Mouse (Mus musculus): Measurements from ENCODE around the gene Taf8. TPM values are rescaled to one million over a fixed set of nuclear protein-coding genes. Genes with fewer than 3 reads are reported as not detected.

Gene Taf8
- polyA plus RNA-seq, 1 experiment from 2014 or later, result 21.4 TPM

DNA sequence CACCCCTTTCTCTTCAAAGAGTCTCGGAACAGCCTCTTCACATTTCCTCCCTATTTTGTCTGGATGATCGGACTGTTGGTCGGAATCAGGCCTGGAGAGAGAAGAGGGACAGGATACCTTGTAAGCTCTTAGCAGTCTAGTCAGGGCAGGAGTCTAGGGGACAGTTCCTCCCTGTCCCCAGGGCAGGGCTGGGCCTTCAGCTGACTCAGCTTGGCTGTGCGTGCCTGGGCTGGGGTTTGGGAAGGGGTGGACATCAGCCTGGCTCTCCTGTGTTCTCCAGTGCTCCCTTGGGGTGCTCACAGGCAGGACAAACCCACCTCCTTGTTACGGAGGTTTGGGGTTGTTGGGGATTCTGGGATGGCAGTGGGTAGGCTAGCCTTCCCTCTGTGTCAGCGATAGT lies 63.5 kb downstream of the Taf8 start:
- no peak overlapping the region for H3K4me3 ChIP-seq (replicated peaks; ENCODE audit: low read depth, low read length)
- H3K9ac ChIP-seq (ENCODE audit: low read depth, low read length), result no peak overlapping the region
- WGBS, result 75% methylated on average over 6 of the region's 6 CpGs
- H3K27ac ChIP-seq, result no peak overlapping the region
- peak overlapping the region; percentile 74 for H3K4me2 ChIP-seq (ENCODE audit: low read length)
- H3K4me1 ChIP-seq (replicated peaks; ENCODE audit: insufficient read depth, low read length), result peaks cover 10% of the 10 kb centered on the region
- no peak for ATAC-seq (replicated peaks; ENCODE audit: low FRiP score, low read depth)
- no peaks in the 10 kb centered on the region for H3K27me3 ChIP-seq (ENCODE audit: insufficient read depth, low read length)
- no peak for DNase-seq (ENCODE audit: low spot score)
- no peak for TF ChIP-seq CTCF (IDR thresholded peaks at IDR 0.05; ENCODE audit: low read depth)
- no peaks in the 10 kb centered on the region for H3K36me3 ChIP-seq (ENCODE audit: insufficient read depth, low read length)
- no peaks in the 10 kb centered on the region for H3K9me3 ChIP-seq (replicated peaks; ENCODE audit: low read length)

DNA sequence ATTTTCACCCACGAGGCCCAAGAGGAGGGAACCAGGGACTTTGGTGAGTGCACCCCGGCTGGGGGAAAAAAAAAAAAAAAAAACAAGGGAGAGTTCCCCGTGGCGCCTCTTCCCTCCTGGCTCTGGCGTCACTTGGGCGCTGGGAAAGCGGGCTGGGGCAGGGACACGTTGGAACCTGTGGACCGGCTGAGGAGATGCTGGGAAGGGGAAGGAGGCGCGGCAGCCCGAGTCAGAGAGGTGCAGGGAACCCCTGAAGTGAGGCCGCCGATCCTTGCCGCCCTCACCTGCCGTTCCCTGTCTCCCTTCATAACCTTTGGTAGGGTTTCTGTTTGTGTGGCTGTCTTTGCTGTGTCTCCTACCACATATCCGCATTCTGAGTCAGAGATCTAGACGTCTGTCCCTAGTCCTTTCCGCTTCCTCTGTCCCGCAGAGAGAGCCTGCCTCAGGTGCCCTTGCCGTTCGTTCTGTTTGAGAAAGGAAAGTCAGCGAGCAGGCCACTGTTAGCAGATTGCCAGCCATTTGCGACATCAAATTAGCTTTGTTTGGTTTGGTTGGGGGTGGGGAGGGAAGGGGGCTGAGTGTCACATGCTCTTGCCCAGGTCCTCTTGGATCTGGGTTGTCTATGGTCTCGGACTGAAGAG lies 65.1 kb downstream of the Taf8 start, which contains the start of gene 1700001C19Rik:
Gene 1700001C19Rik, minus strand, starts transcription at position 470 of the 641 bp plus-strand sequence.
- ATAC-seq (replicated peaks; ENCODE audit: low FRiP score, low read depth) (no peak), DNase-seq (ENCODE audit: low spot score) (no peak)
- no peak for TF ChIP-seq CTCF (IDR thresholded peaks at IDR 0.05; ENCODE audit: low read depth)
- peaks cover 10% of the 10 kb centered on the region for H3K4me1 ChIP-seq (replicated peaks; ENCODE audit: insufficient read depth, low read length)
- H3K27ac ChIP-seq, result peak within 1 kb of the TSS; percentile 9; the same call in 1 of the 2 replicates
- 4% methylated on average over 25 of the region's 25 CpGs for WGBS
- no peaks in the 10 kb centered on the region for H3K36me3 ChIP-seq (ENCODE audit: insufficient read depth, low read length)
- H3K9me3 ChIP-seq (replicated peaks; ENCODE audit: low read length), result no peaks in the 10 kb centered on the region
- peak within 1 kb of the TSS; percentile 61 for H3K9ac ChIP-seq (ENCODE audit: low read depth, low read length)
- H3K4me2 ChIP-seq (ENCODE audit: low read length), result peak within 1 kb of the TSS; percentile 74
- H3K27me3 ChIP-seq (ENCODE audit: insufficient read depth, low read length), result no peaks in the 10 kb centered on the region
- peak within 1 kb of the TSS; percentile 53 for H3K4me3 ChIP-seq (replicated peaks; ENCODE audit: low read depth, low read length)

DNA sequence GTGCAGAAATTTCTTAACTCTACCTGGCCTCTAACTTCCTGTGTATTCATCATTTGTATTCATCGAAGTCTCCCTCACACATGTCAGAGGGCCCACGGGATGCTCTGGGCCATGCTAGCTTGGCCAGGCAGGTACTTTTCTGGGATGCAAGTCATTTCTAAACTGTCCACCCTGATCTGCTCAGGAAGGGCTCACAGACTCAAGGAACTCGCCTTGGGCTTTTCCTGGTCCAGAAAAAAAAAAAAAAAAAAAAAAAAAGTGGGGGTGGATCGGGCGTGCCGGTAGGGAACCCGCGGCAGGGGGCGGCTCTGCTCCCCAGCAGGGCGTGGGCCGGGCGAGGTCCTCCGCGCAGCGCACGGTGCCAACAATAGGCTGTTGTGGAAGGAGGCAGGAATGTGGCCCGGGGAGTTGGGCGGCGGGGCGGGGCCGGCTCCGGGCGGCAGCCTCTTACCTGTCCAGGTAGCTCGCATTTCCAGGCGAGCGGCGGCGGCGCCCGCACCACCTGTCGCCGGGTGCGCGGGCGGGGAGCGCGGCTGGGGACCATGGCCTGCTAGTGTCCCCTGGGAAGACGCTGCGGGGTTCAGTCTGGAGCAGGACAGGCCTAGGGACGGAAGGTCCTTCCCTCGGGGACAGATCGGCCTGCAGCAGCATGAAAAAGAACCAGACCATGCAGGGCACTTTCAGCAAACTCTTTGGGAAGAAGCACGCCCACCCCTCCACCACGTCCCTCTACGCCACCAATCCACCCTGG lies 65.8 kb downstream of the Taf8 start, which contains the start of gene AI661453:
Gene AI661453, plus strand, starts transcription at position 460 of the 751 bp plus-strand sequence.
- WGBS, result 1% methylated on average over 43 of the region's 45 CpGs
- ATAC-seq (replicated peaks; ENCODE audit: low FRiP score, low read depth), result peak; percentile 69
- Histone ChIP-seq H3K9ac (ENCODE audit: low read depth, low read length) (peak within 1 kb of the TSS; percentile 61), H3K4me2 (ENCODE audit: low read length) (peak within 1 kb of the TSS; percentile 74), H3K27me3 (ENCODE audit: insufficient read depth, low read length) (no peaks in the 10 kb centered on the region), H3K9me3 (replicated peaks; ENCODE audit: low read length) (no peaks in the 10 kb centered on the region), H3K27ac (peak within 1 kb of the TSS; percentile 9; the same call in 1 of the 2 replicates), H3K36me3 (ENCODE audit: insufficient read depth, low read length) (no peaks in the 10 kb centered on the region), H3K4me1 (replicated peaks; ENCODE audit: insufficient read depth, low read length) (peaks cover 10% of the 10 kb centered on the region), H3K4me3 (replicated peaks; ENCODE audit: low read depth, low read length) (peak within 1 kb of the TSS; percentile 53)
- DNase-seq (ENCODE audit: low spot score), result no peak
- TF ChIP-seq CTCF (IDR thresholded peaks at IDR 0.05; ENCODE audit: low read depth), result no peak

Other genes with a start within 250 kb of the Taf8 start
- 84.4 and 86.9 TPM in 2 replicates for gene Mrps10, start 133.4 kb downstream of the Taf8 start, polyA plus RNA-seq (2015; fragmentation: Nextera tagmentation; extraction: Ambion mirVana)
- gene Guca1b, start 116.9 kb downstream of the Taf8 start, polyA plus RNA-seq (2015; fragmentation: Nextera tagmentation; extraction: Ambion mirVana), result 6.0 and 6.3 TPM in 2 replicates
- 3.9 and 4.5 TPM in 2 replicates for gene Guca1a, start 101.7 kb downstream of the Taf8 start, polyA plus RNA-seq (2015; fragmentation: Nextera tagmentation; extraction: Ambion mirVana)
- 2.2 and 2.4 TPM in 2 replicates for gene AI661453, start 65.7 kb downstream of the Taf8 start, polyA plus RNA-seq (2015; fragmentation: Nextera tagmentation; extraction: Ambion mirVana)
- gene 1700001C19Rik, start 64.9 kb downstream of the Taf8 start, polyA plus RNA-seq (2015; fragmentation: Nextera tagmentation; extraction: Ambion mirVana), result 0.45 and 0.47 TPM in 2 replicates
- gene Ccnd3, start 2.8 kb upstream of the Taf8 start, polyA plus RNA-seq (2015; fragmentation: Nextera tagmentation; extraction: Ambion mirVana), result 199 and 202 TPM in 2 replicates
- gene Bysl, start 109.2 kb upstream of the Taf8 start, polyA plus RNA-seq (2015; fragmentation: Nextera tagmentation; extraction: Ambion mirVana), result 14.7 and 15.7 TPM in 2 replicates
- 37.6 and 37.9 TPM in 2 replicates for gene Med20, start 109.3 kb upstream of the Taf8 start, polyA plus RNA-seq (2015; fragmentation: Nextera tagmentation; extraction: Ambion mirVana)
- gene Gm20517, start 109.3 kb upstream of the Taf8 start, polyA plus RNA-seq (2015; fragmentation: Nextera tagmentation; extraction: Ambion mirVana), result 1.5 and 1.8 TPM in 2 replicates
- 2.9 and 4.1 TPM in 2 replicates for gene Usp49, start 128.4 kb upstream of the Taf8 start, polyA plus RNA-seq (2015; fragmentation: Nextera tagmentation; extraction: Ambion mirVana)
- gene Tomm6, start 186.1 kb upstream of the Taf8 start, polyA plus RNA-seq (2015; fragmentation: Nextera tagmentation; extraction: Ambion mirVana), result 450 and 462 TPM in 2 replicates
- 6.8 and 8.3 TPM in 2 replicates for gene Frs3, start 186.7 kb upstream of the Taf8 start, polyA plus RNA-seq (2015; fragmentation: Nextera tagmentation; extraction: Ambion mirVana)
- gene Gm21981, start 192.2 kb upstream of the Taf8 start, polyA plus RNA-seq (2015; fragmentation: Nextera tagmentation; extraction: Ambion mirVana), result 0.25 and 0.36 TPM in 2 replicates
- gene Prickle4, start 192.4 kb upstream of the Taf8 start, polyA plus RNA-seq (2015; fragmentation: Nextera tagmentation; extraction: Ambion mirVana), result 1.1 and 1.2 TPM in 2 replicates
- 0.08 and 0.09 TPM in 2 replicates for gene Pgc, start 224.6 kb upstream of the Taf8 start, polyA plus RNA-seq (2015; fragmentation: Nextera tagmentation; extraction: Ambion mirVana)
- gene Tfeb, start 234.7 kb upstream of the Taf8 start, polyA plus RNA-seq (2015; fragmentation: Nextera tagmentation; extraction: Ambion mirVana), result 23.0 and 23.1 TPM in 2 replicates

Measured in kidney, postnatal 0 days (tissue).